Mouse (Mus musculus) intestine, postnatal 0 days (tissue): Measurements from ENCODE around the gene Ccdc6. TPM values are rescaled to one million over a fixed set of nuclear protein-coding genes. Genes with fewer than 3 reads are reported as not detected.

Source experiments
- ATAC-seq: fragments of 200-750 bp; cut with Nextera tagmentation; 2 replicates; pipeline ENCODE4 v1.8.0; 2017; ENCODE audit warnings: mild to moderate bottlenecking, moderate TSS enrichment, moderate library complexity
- H3K27ac ChIP-seq: fragments of 300-500 bp; sonication (generic); 2 replicates; pipeline ENCODE4 v1.5.1; 2014; ENCODE audit warnings: mild to moderate bottlenecking, low read depth, low read length, moderate library complexity
- H3K27me3 ChIP-seq: fragments of 300-500 bp; sonication (generic); replicated peaks from 2 replicates; pipeline ENCODE4 v1.6.1; 2014; ENCODE audit warnings: low read length, mixed read lengths; ENCODE audit not compliant: control insufficient read depth, insufficient read depth
- H3K36me3 ChIP-seq: fragments of 300-500 bp; sonication (generic); 2 replicates; pipeline ENCODE4 v1.6.1; 2014; ENCODE audit warnings: mild to moderate bottlenecking, moderate library complexity; ENCODE audit not compliant: control insufficient read depth, insufficient read depth
- H3K4me1 ChIP-seq: fragments of 300-500 bp; sonication (generic); replicated peaks from 2 replicates; pipeline ENCODE4 v1.6.1; 2014; ENCODE audit warnings: antibody characterized with exemption, low read length, mixed read lengths; ENCODE audit not compliant: control insufficient read depth, insufficient read depth
- H3K4me2 ChIP-seq: fragments of 300-500 bp; sonication (generic); replicated peaks from 2 replicates; pipeline ENCODE4 v1.6.1; 2014; ENCODE audit warnings: low read depth, mild to moderate bottlenecking, moderate library complexity
- H3K4me3 ChIP-seq: fragments of 300-500 bp; sonication (generic); 2 replicates; pipeline ENCODE4 v1.5.1; 2014; ENCODE audit warnings: low read depth, low read length
- H3K9ac ChIP-seq: fragments of 300-500 bp; sonication (generic); 2 replicates; pipeline ENCODE4 v1.6.1; 2014; ENCODE audit warnings: mild to moderate bottlenecking, low read depth, low read length
- H3K9me3 ChIP-seq: fragments of 300-500 bp; sonication (generic); 2 replicates; pipeline ENCODE4 v1.6.1; 2016; ENCODE audit warnings: mixed run types; ENCODE audit not compliant: control insufficient read depth
- CTCF ChIP-seq: sonication (generic); IDR thresholded peaks from 2 replicates; pipeline ENCODE4 v1.5.1; 2016; ENCODE audit warnings: low read depth, mild to moderate bottlenecking, control low read depth, antibody characterized with exemption, moderate library complexity
- WGBS: fragments of 180-500 bp; shearing (Covaris S2); extraction: QIAGEN DNeasy Blood & Tissue Kit; methylation state at CpG from one replicate; pipeline ENCODE4 v1.1.7; 2014; 5-methylcytosine and 5-hydroxymethylcytosine counted together
- polyA plus RNA-seq: library from polyadenylated mRNA; unstranded; fragments of >200 nt; fragmentation: Nextera tagmentation; extraction: Ambion mirVana; gene quantifications from 2 replicates; pipeline ENCODE4 v1.2.1, GENCODE M21; 2015

Gene Ccdc6
- polyA plus RNA-seq, 1 experiment from 2014 or later: 8.7 TPM

- Histone ChIP-seq H3K4me2 (no peak overlapping the region), H3K27me3 (no peaks in the 10 kb centered on the region), H3K9ac (no peak overlapping the region), H3K9me3 (no peaks in the 10 kb centered on the region), H3K36me3 (no peaks in the 10 kb centered on the region), H3K4me3 (no peak overlapping the region), H3K27ac (peak overlapping the region; percentile 17; the same call in 1 of the 2 replicates), H3K4me1 (peaks cover 13% of the 10 kb centered on the region)
- WGBS: 17% methylated on average over 5 of the region's 5 CpGs
- TF ChIP-seq CTCF: no peak
- peak; percentile 75 for ATAC-seq
Observed at GRCm38 (mm10) chr10:70132087-70132560, 35.2 kb downstream of the Ccdc6 start.

GRCm38 (mm10) chr10:70132714-70133113 lies 35.8 kb downstream of the Ccdc6 start:
- Histone ChIP-seq H3K9me3 (no peaks in the 10 kb centered on the region), H3K4me1 (peaks cover 10% of the 10 kb centered on the region), H3K4me3 (no peak overlapping the region), H3K27ac (peak overlapping the region; percentile 17; the same call in 1 of the 2 replicates), H3K27me3 (no peaks in the 10 kb centered on the region), H3K4me2 (no peak overlapping the region), H3K9ac (no peak overlapping the region), H3K36me3 (no peaks in the 10 kb centered on the region)
- TF ChIP-seq CTCF: no peak
- 36% methylated on average over 6 of the region's 6 CpGs for WGBS
- no peak for ATAC-seq

- H3K4me3 ChIP-seq: no peak overlapping the region
- H3K27ac ChIP-seq: no peak overlapping the region
- H3K9me3 ChIP-seq: no peaks in the 10 kb centered on the region
- ATAC-seq: peak; percentile 20; the same call in 1 of the 2 replicates
- H3K4me2 ChIP-seq: no peak overlapping the region
- no peaks in the 10 kb centered on the region for H3K36me3 ChIP-seq
- no peak for TF ChIP-seq CTCF
- 10% methylated on average over 6 of the region's 6 CpGs for WGBS
- no peak overlapping the region for H3K9ac ChIP-seq
- H3K4me1 ChIP-seq: peaks cover 10% of the 10 kb centered on the region
- H3K27me3 ChIP-seq: no peaks in the 10 kb centered on the region
Observed at GRCm38 (mm10) chr10:70133188-70133587, 36.3 kb downstream of the Ccdc6 start.

GRCm38 (mm10) chr10:70135680-70136079 lies 38.8 kb downstream of the Ccdc6 start:
- H3K4me2 ChIP-seq: no peak overlapping the region
- peaks cover 10% of the 10 kb centered on the region for H3K4me1 ChIP-seq
- no peaks in the 10 kb centered on the region for H3K36me3 ChIP-seq
- WGBS: 91% methylated on average over 5 of the region's 5 CpGs
- no peaks in the 10 kb centered on the region for H3K9me3 ChIP-seq
- no peak for ATAC-seq
- peak; percentile 72 for TF ChIP-seq CTCF
- H3K27ac ChIP-seq: no peak overlapping the region
- no peak overlapping the region for H3K9ac ChIP-seq
- no peak overlapping the region for H3K4me3 ChIP-seq
- H3K27me3 ChIP-seq: no peaks in the 10 kb centered on the region

- ATAC-seq: no peak
- Histone ChIP-seq H3K4me2 (no peak overlapping the region), H3K9me3 (no peaks in the 10 kb centered on the region), H3K27me3 (no peaks in the 10 kb centered on the region), H3K9ac (no peak overlapping the region), H3K4me3 (no peak overlapping the region), H3K4me1 (peaks cover 5% of the 10 kb centered on the region; the same call in 1 of the 2 replicates), H3K27ac (no peak overlapping the region), H3K36me3 (peaks cover 3% of the 10 kb centered on the region)
- 0 out of 2 replicates have a peak, but pooled peaks have one; percentile 18 for TF ChIP-seq CTCF
- WGBS: 82% methylated on average over 7 of the region's 7 CpGs
Observed at GRCm38 (mm10) chr10:70137652-70138051, 40.7 kb downstream of the Ccdc6 start.

GRCm38 (mm10) chr10:70138150-70138549 lies 41.2 kb downstream of the Ccdc6 start:
- H3K36me3 ChIP-seq: peaks cover 7% of the 10 kb centered on the region
- H3K9me3 ChIP-seq: no peaks in the 10 kb centered on the region
- no peak overlapping the region for H3K4me2 ChIP-seq
- TF ChIP-seq CTCF: no peak
- no peaks in the 10 kb centered on the region for H3K27me3 ChIP-seq
- no peak overlapping the region for H3K27ac ChIP-seq
- WGBS: 56% methylated on average over 8 of the region's 8 CpGs
- peaks cover under 1% of the 10 kb centered on the region; the same call in 1 of the 2 replicates for H3K4me1 ChIP-seq
- H3K9ac ChIP-seq: no peak overlapping the region
- no peak overlapping the region for H3K4me3 ChIP-seq
- peak; percentile 35; the same call in 1 of the 2 replicates for ATAC-seq
